Mouse (Mus musculus) cortical plate, adult 2 months (tissue): ENCODE results near the gene Cdkl1.

Experiments
- CTCF ChIP-seq: fragments of 200-500 bp; IDR thresholded peaks from 2 replicates; pipeline ENCODE4 v1.5.1; 2011; ENCODE audit warnings: mild to moderate bottlenecking, control low read depth, low read length; ENCODE audit not compliant: insufficient read depth; ENCODE audit errors: extremely low read depth
- POLR2A ChIP-seq: fragments of 200-500 bp; IDR thresholded peaks from 2 replicates; pipeline ENCODE4 v1.6.1; 2011; ENCODE audit warnings: mild to moderate bottlenecking, low read length, control low read depth; ENCODE audit not compliant: insufficient read depth; ENCODE audit errors: extremely low read depth

GRCm38 (mm10) chr12:69804393-69805070 is 13.5 kb upstream of the Cdkl1 start:
- TF ChIP-seq CTCF (no peak), POLR2A (no peak)
